Mouse (Mus musculus) left cerebral cortex, postnatal 4 days (tissue): ENCODE measurements around the gene Tdrd7. TPM values are rescaled to one million over a fixed set of nuclear protein-coding genes. Genes with fewer than 3 reads are reported as not detected.

Source experiments
- DNase-seq: peaks from one replicate; pipeline ENCODE4 v3.0.0-alpha.2; 2022
- intact Hi-C: fragments of 180-260 bp; cut with DNase I; formaldehyde crosslinking; loops from one replicate; pipeline ENCODE4 v1.15.1; 2025
- total RNA-seq, 2 experiments: library from RNA; stranded (reverse); gene quantifications; 2 replicates each; pipeline ENCODE4 v1.2.3; 2021

Gene Tdrd7
- total RNA-seq, 2 experiments from 2014 or later, result 26.1 to 29.2 TPM

- intact Hi-C loops, result no loop called here
These were observed 6.8 kb downstream of the Tdrd7 start for GRCm38 (mm10) chr4:45971806-45972447.

GRCm38 (mm10) chr4:45972448-45972854 is 7.3 kb downstream of the Tdrd7 start:
- intact Hi-C loops, result no loop called here
- no peak for DNase-seq

More at GRCm38 (mm10) chr4:45971806-45972447, 6.8 kb downstream of the Tdrd7 start:
- peak; percentile 99 for DNase-seq

- intact Hi-C loops, result no loop called here
- DNase-seq, result no peak
These were observed 7.8 kb downstream of the Tdrd7 start for GRCm38 (mm10) chr4:45972951-45973350.

- intact Hi-C loops, result no loop called here
- no peak for DNase-seq
These were observed 12.0 kb downstream of the Tdrd7 start for GRCm38 (mm10) chr4:45976931-45977667.

- intact Hi-C loops, result no loop called here
- DNase-seq, result no peak
These were observed 14.8 kb downstream of the Tdrd7 start for GRCm38 (mm10) chr4:45979916-45980315.

GRCm38 (mm10) chr4:45981054-45981453 is 15.9 kb downstream of the Tdrd7 start:
- DNase-seq, result no peak
- intact Hi-C loops, result no loop called here

GRCm38 (mm10) chr4:45990427-45991135 is 25.4 kb downstream of the Tdrd7 start:
- intact Hi-C loops, result no loop called here
- DNase-seq, result no peak

GRCm38 (mm10) chr4:45998536-45998935 is 33.4 kb downstream of the Tdrd7 start:
- intact Hi-C loops, result no loop called here
- no peak for DNase-seq

GRCm38 (mm10) chr4:46008142-46008793 is 43.1 kb downstream of the Tdrd7 start:
- DNase-seq, result no peak
- intact Hi-C loops, result no loop called here

GRCm38 (mm10) chr4:46011698-46012097 is 46.6 kb downstream of the Tdrd7 start:
- intact Hi-C loops, result no loop called here
- DNase-seq, result no peak

- intact Hi-C loops, result no loop called here
- DNase-seq, result no peak
These were observed 50.5 kb downstream of the Tdrd7 start for GRCm38 (mm10) chr4:46015605-46016004.

GRCm38 (mm10) chr4:46023021-46023481 is 57.9 kb downstream of the Tdrd7 start:
- intact Hi-C loops, result no loop called here
- no peak for DNase-seq

GRCm38 (mm10) chr4:46025893-46026292 is 60.8 kb downstream of the Tdrd7 start:
- intact Hi-C loops, result no loop called here
- peak; percentile 57 for DNase-seq

GRCm38 (mm10) chr4:46028224-46028623 is 63.1 kb downstream of the Tdrd7 start:
- intact Hi-C loops, result no loop called here
- no peak for DNase-seq

- DNase-seq, result no peak
- intact Hi-C loops, result no loop called here
These were observed 63.6 kb downstream of the Tdrd7 start for GRCm38 (mm10) chr4:46028781-46029180.

GRCm38 (mm10) chr4:46029552-46029951 is 64.4 kb downstream of the Tdrd7 start:
- DNase-seq, result peak; percentile 42

GRCm38 (mm10) chr4:46032448-46032847 is 67.3 kb downstream of the Tdrd7 start:
- intact Hi-C loops, result loop anchor here (10.0 kb wide), 1 partner anchor 92 kb away; no protein-coding TSS in a partner anchor
- DNase-seq, result no peak

More at GRCm38 (mm10) chr4:46029552-46029951, 64.4 kb downstream of the Tdrd7 start:
- intact Hi-C loops, result no loop called here

- intact Hi-C loops, result loop anchor here (10.0 kb wide), 1 partner anchor 92 kb away; no protein-coding TSS in a partner anchor
- no peak for DNase-seq
These were observed 68.1 kb downstream of the Tdrd7 start for GRCm38 (mm10) chr4:46033197-46033596.

- peak; percentile 36 for DNase-seq
- intact Hi-C loops, result loop anchor here (10.0 kb wide), 1 partner anchor 86 kb away; no protein-coding TSS in a partner anchor
These were observed 73.4 kb downstream of the Tdrd7 start for GRCm38 (mm10) chr4:46038591-46038891.

- peak; percentile 44 for DNase-seq
- intact Hi-C loops, result loop anchor here (10.0 kb wide), 1 partner anchor 86 kb away; no protein-coding TSS in a partner anchor
These were observed 74.0 kb downstream of the Tdrd7 start, which contains the start of gene Tmod1 for GRCm38 (mm10) chr4:46038892-46039751. Tmod1 (plus strand) TSS chr4:46038935.
